Mouse (Mus musculus) cerebral cortex, adult 2 months (tissue): ENCODE measurements around the gene Slfnl1.

ENCODE experiments used
- WGBS: fragments of 180-500 bp; shearing (Covaris S2); methylation state at CpG from one replicate; pipeline ENCODE4 v1.1.7; 2018; 5-methylcytosine and 5-hydroxymethylcytosine counted together

Gene Slfnl1

GRCm38 (mm10) chr4:120531986-120532385 lies at the start of gene Slfnl1:
Slfnl1 (plus strand) TSS chr4:120532231.
- 89% methylated on average over 6 of the region's 6 CpGs for WGBS

- 59% methylated on average over 1 of the region's 1 CpGs for WGBS
Observed at GRCm38 (mm10) chr4:120487707-120488106, 44.3 kb upstream of the Slfnl1 start.

GRCm38 (mm10) chr4:120506955-120507354 lies 25.1 kb upstream of the Slfnl1 start:
- 53% methylated on average over 1 of the region's 1 CpGs for WGBS

- 92% methylated on average over 4 of the region's 4 CpGs for WGBS
Observed at GRCm38 (mm10) chr4:120511203-120511602, 20.8 kb upstream of the Slfnl1 start.

GRCm38 (mm10) chr4:120514366-120514765 lies 17.7 kb upstream of the Slfnl1 start:
- 98% methylated on average over 2 of the region's 2 CpGs for WGBS

GRCm38 (mm10) chr4:120516491-120516890 lies 15.5 kb upstream of the Slfnl1 start:
- 96% methylated on average over 7 of the region's 7 CpGs for WGBS

- 91% methylated on average over 7 of the region's 7 CpGs for WGBS
Observed at GRCm38 (mm10) chr4:120516907-120517306, 15.1 kb upstream of the Slfnl1 start.

- WGBS: 51% methylated on average over 4 of the region's 4 CpGs
Observed at GRCm38 (mm10) chr4:120517335-120517734, 14.7 kb upstream of the Slfnl1 start.

GRCm38 (mm10) chr4:120521761-120522160 lies 10.3 kb upstream of the Slfnl1 start:
- 84% methylated on average over 5 of the region's 5 CpGs for WGBS

- WGBS: 91% methylated on average over 4 of the region's 4 CpGs
Observed at GRCm38 (mm10) chr4:120522351-120522750, 9.7 kb upstream of the Slfnl1 start.

GRCm38 (mm10) chr4:120523092-120523491 lies 8.9 kb upstream of the Slfnl1 start:
- WGBS: 86% methylated on average over 3 of the region's 3 CpGs

- WGBS: 81% methylated on average over 9 of the region's 9 CpGs
Observed at GRCm38 (mm10) chr4:120528171-120528570, 3.9 kb upstream of the Slfnl1 start.

GRCm38 (mm10) chr4:120538664-120539063 lies 6.6 kb downstream of the Slfnl1 start:
- 93% methylated on average over 10 of the region's 10 CpGs for WGBS

GRCm38 (mm10) chr4:120544896-120545295 lies 12.9 kb downstream of the Slfnl1 start:
- WGBS: 71% methylated on average over 1 of the region's 1 CpGs

GRCm38 (mm10) chr4:120556592-120556991 lies 24.6 kb downstream of the Slfnl1 start:
- WGBS: 94% methylated on average over 6 of the region's 6 CpGs

- 56% methylated on average over 2 of the region's 2 CpGs for WGBS
Observed at GRCm38 (mm10) chr4:120565726-120566125, 33.7 kb downstream of the Slfnl1 start.

- WGBS: 19% methylated on average over 5 of the region's 5 CpGs
Observed at GRCm38 (mm10) chr4:120568005-120568404, 36.0 kb downstream of the Slfnl1 start.

GRCm38 (mm10) chr4:120569025-120569424 lies 37.0 kb downstream of the Slfnl1 start:
- 6% methylated on average over 4 of the region's 4 CpGs for WGBS

- 1% methylated on average over 96 of the region's 97 CpGs for WGBS
Observed at GRCm38 (mm10) chr4:120569486-120570437, 37.7 kb downstream of the Slfnl1 start, which contains the start of gene Ctps. Ctps (minus strand) TSS chr4:120570276.

GRCm38 (mm10) chr4:120570438-120571069 lies 38.5 kb downstream of the Slfnl1 start:
- under 1% methylated on average over 27 of the region's 27 CpGs for WGBS

GRCm38 (mm10) chr4:120571070-120571464 lies 39.0 kb downstream of the Slfnl1 start:
- 76% methylated on average over 3 of the region's 3 CpGs for WGBS

- 57% methylated on average over 3 of the region's 3 CpGs for WGBS
Observed at GRCm38 (mm10) chr4:120571691-120572090, 39.7 kb downstream of the Slfnl1 start.

GRCm38 (mm10) chr4:120580894-120581293 lies 48.9 kb downstream of the Slfnl1 start:
- 80% methylated on average over 5 of the region's 5 CpGs for WGBS
